Mouse (Mus musculus): ENCODE results near the gene Zpbp2. TPM values are rescaled to one million over a fixed set of nuclear protein-coding genes. Genes with fewer than 3 reads are reported as not detected.

Gene Zpbp2
- polyA plus RNA-seq, 1 experiment from 2014 or later = not detected

DNA sequence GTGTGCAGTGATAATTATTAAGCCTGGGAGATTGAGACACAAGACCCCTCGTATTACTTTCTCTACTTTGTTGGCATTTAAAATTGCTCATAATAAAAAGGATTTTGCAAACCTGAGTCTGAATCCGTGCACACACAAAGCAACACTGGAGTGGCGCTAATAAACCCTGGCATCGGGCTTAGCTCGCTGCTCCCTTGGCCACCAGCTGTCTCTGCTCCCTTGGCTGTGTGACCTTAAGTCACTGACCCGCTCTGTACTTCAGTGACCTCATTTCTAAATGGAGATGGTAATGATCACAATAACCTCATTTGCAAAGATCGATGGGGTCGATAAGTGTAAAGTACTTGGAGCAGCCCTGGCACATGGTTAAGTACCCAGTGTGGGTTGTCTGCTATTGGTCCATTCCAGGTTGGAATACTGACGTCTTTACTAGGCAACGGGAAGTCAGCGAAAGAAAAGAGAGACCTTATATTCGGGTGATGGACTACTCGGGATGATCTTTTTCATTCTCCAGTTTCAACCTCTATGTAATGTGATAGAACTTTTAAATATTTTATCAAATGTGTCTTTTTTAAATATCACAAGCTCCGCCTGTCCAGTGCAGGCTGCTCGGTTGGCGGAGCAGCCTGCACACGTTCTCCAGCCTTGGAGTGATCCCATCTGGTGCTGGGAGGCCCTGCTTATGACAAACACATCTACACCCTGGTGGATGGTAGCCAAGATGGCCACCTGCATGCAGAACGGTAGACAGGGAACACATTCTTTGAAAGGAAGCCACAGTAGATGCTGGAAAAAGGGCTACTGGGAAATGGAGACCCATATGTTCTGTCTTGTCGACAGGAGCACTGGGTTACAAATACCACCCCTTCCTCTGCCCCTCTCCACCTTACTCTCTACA, 39.9 kb downstream of the Zpbp2 start:
- Histone ChIP-seq H3K9me3 (ENCODE audit: control insufficient read depth, low read depth, low read length) (no peaks in the 10 kb centered on the region), H3K4me2 (replicated peaks; ENCODE audit: low read depth, low read length) (no peak overlapping the region), H3K4me1 (ENCODE audit: control insufficient read depth, insufficient read depth, low read length) (peaks cover 32% of the 10 kb centered on the region), H3K4me3 (ENCODE audit: low read depth, low read length) (no peak overlapping the region), H3K9ac (replicated peaks; ENCODE audit: low read depth, low read length) (no peak overlapping the region), H3K36me3 (ENCODE audit: control insufficient read depth, insufficient read depth, low read length) (no peaks in the 10 kb centered on the region), H3K27ac (ENCODE audit: low read length) (no peak overlapping the region), H3K27me3 (ENCODE audit: control insufficient read depth, insufficient read depth, low read length) (no peaks in the 10 kb centered on the region)
- 52% methylated on average over 19 of the region's 19 CpGs for WGBS
- no peak for ATAC-seq (ENCODE audit: insufficient number of reproducible peaks, insufficient read depth, low FRiP score, low read depth)

DNA sequence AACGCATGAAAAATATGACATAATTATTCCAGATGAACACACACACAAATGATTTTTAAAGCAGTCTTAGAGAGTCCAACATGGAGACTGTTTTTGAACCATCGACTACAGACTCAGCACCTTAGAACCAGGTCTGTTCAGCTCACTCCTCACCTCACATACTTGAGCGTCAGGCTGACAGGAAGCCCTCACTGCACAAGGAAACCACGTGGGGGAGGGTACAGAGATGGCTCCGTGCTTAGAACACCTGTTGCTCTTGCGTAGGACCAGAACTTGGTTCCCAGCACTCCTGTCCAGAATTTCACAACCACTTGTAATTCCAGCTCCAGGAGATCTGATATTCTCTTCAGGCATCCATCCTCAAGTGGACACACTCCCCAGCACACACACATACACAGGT, 44.1 kb downstream of the Zpbp2 start:
- H3K27me3 ChIP-seq (ENCODE audit: control insufficient read depth, insufficient read depth, low read length) = no peaks in the 10 kb centered on the region
- H3K27ac ChIP-seq (ENCODE audit: low read length) = no peak overlapping the region
- no peak overlapping the region for H3K4me2 ChIP-seq (replicated peaks; ENCODE audit: low read depth, low read length)
- ATAC-seq (ENCODE audit: insufficient number of reproducible peaks, insufficient read depth, low FRiP score, low read depth) = no peak
- peaks cover 11% of the 10 kb centered on the region; the same call in 1 of the 2 replicates for H3K4me1 ChIP-seq (ENCODE audit: control insufficient read depth, insufficient read depth, low read length)
- H3K36me3 ChIP-seq (ENCODE audit: control insufficient read depth, insufficient read depth, low read length) = no peaks in the 10 kb centered on the region
- no peak overlapping the region for H3K4me3 ChIP-seq (ENCODE audit: low read depth, low read length)
- no peak overlapping the region for H3K9ac ChIP-seq (replicated peaks; ENCODE audit: low read depth, low read length)
- 73% methylated on average over 6 of the region's 6 CpGs for WGBS
- no peaks in the 10 kb centered on the region for H3K9me3 ChIP-seq (ENCODE audit: control insufficient read depth, low read depth, low read length)

DNA sequence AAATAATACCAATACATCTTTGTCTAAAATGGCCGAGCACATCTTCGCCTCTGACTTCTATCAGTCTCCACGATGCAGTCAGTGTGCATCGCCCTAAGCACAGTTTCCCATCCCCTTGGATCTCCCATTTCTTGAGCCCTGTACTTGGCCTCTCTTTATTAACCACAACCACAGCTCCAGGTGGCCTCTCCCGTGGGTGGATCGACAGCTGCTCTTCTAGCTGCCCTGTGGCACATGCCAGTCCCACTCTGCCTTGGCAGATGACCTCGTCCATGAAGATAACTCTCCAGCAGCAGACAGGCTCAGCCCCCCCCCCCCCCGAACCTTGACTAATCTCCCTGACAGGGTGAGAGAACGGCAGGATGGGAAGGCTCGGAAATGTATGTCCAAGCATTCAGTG, 44.6 kb downstream of the Zpbp2 start:
- Histone ChIP-seq H3K36me3 (ENCODE audit: control insufficient read depth, insufficient read depth, low read length) (no peaks in the 10 kb centered on the region), H3K9ac (replicated peaks; ENCODE audit: low read depth, low read length) (no peak overlapping the region), H3K4me1 (ENCODE audit: control insufficient read depth, insufficient read depth, low read length) (peaks cover 11% of the 10 kb centered on the region; the same call in 1 of the 2 replicates), H3K9me3 (ENCODE audit: control insufficient read depth, low read depth, low read length) (no peaks in the 10 kb centered on the region), H3K4me2 (replicated peaks; ENCODE audit: low read depth, low read length) (no peak overlapping the region), H3K4me3 (ENCODE audit: low read depth, low read length) (no peak overlapping the region), H3K27ac (ENCODE audit: low read length) (no peak overlapping the region), H3K27me3 (ENCODE audit: control insufficient read depth, insufficient read depth, low read length) (no peaks in the 10 kb centered on the region)
- 75% methylated on average over 10 of the region's 10 CpGs for WGBS
- ATAC-seq (ENCODE audit: insufficient number of reproducible peaks, insufficient read depth, low FRiP score, low read depth) = no peak

GRCm38 (mm10) chr11:98595955-98596354, 45.1 kb downstream of the Zpbp2 start:
- ATAC-seq (ENCODE audit: insufficient number of reproducible peaks, insufficient read depth, low FRiP score, low read depth) = no peak
- 59% methylated on average over 3 of the region's 3 CpGs for WGBS
- H3K9me3 ChIP-seq (ENCODE audit: control insufficient read depth, low read depth, low read length) = no peaks in the 10 kb centered on the region
- H3K4me2 ChIP-seq (replicated peaks; ENCODE audit: low read depth, low read length) = no peak overlapping the region
- H3K9ac ChIP-seq (replicated peaks; ENCODE audit: low read depth, low read length) = no peak overlapping the region
- H3K4me3 ChIP-seq (ENCODE audit: low read depth, low read length) = no peak overlapping the region
- H3K36me3 ChIP-seq (ENCODE audit: control insufficient read depth, insufficient read depth, low read length) = no peaks in the 10 kb centered on the region
- no peak overlapping the region for H3K27ac ChIP-seq (ENCODE audit: low read length)
- H3K4me1 ChIP-seq (ENCODE audit: control insufficient read depth, insufficient read depth, low read length) = peaks cover 9% of the 10 kb centered on the region; the same call in 1 of the 2 replicates
- no peaks in the 10 kb centered on the region for H3K27me3 ChIP-seq (ENCODE audit: control insufficient read depth, insufficient read depth, low read length)

GRCm38 (mm10) chr11:98597363-98597762, 46.5 kb downstream of the Zpbp2 start:
- Histone ChIP-seq H3K9ac (replicated peaks; ENCODE audit: low read depth, low read length) (no peak overlapping the region), H3K27ac (ENCODE audit: low read length) (no peak overlapping the region), H3K9me3 (ENCODE audit: control insufficient read depth, low read depth, low read length) (no peaks in the 10 kb centered on the region), H3K36me3 (ENCODE audit: control insufficient read depth, insufficient read depth, low read length) (no peaks in the 10 kb centered on the region), H3K4me1 (ENCODE audit: control insufficient read depth, insufficient read depth, low read length) (no peaks in the 10 kb centered on the region; the same call in 1 of the 2 replicates), H3K4me2 (replicated peaks; ENCODE audit: low read depth, low read length) (no peak overlapping the region), H3K4me3 (ENCODE audit: low read depth, low read length) (no peak overlapping the region), H3K27me3 (ENCODE audit: control insufficient read depth, insufficient read depth, low read length) (no peaks in the 10 kb centered on the region)
- no peak for ATAC-seq (ENCODE audit: insufficient number of reproducible peaks, insufficient read depth, low FRiP score, low read depth)
- 49% methylated on average over 6 of the region's 6 CpGs for WGBS

GRCm38 (mm10) chr11:98597991-98598390, 47.1 kb downstream of the Zpbp2 start, which contains the start of gene Lrrc3c:
Gene Lrrc3c, plus strand, starts transcription at chr11:98598291.
- Histone ChIP-seq H3K27me3 (ENCODE audit: control insufficient read depth, insufficient read depth, low read length) (no peaks in the 10 kb centered on the region), H3K4me2 (replicated peaks; ENCODE audit: low read depth, low read length) (no peak within 1 kb of the TSS), H3K9me3 (ENCODE audit: control insufficient read depth, low read depth, low read length) (no peaks in the 10 kb centered on the region), H3K4me3 (ENCODE audit: low read depth, low read length) (no peak within 1 kb of the TSS), H3K27ac (ENCODE audit: low read length) (no peak within 1 kb of the TSS), H3K4me1 (ENCODE audit: control insufficient read depth, insufficient read depth, low read length) (no peaks in the 10 kb centered on the region; the same call in 1 of the 2 replicates), H3K36me3 (ENCODE audit: control insufficient read depth, insufficient read depth, low read length) (no peaks in the 10 kb centered on the region), H3K9ac (replicated peaks; ENCODE audit: low read depth, low read length) (no peak within 1 kb of the TSS)
- ATAC-seq (ENCODE audit: insufficient number of reproducible peaks, insufficient read depth, low FRiP score, low read depth) = no peak
- WGBS = 76% methylated on average over 8 of the region's 8 CpGs

GRCm38 (mm10) chr11:98598851-98599290, 48.0 kb downstream of the Zpbp2 start:
- no peak for ATAC-seq (ENCODE audit: insufficient number of reproducible peaks, insufficient read depth, low FRiP score, low read depth)
- no peaks in the 10 kb centered on the region for H3K36me3 ChIP-seq (ENCODE audit: control insufficient read depth, insufficient read depth, low read length)
- H3K27ac ChIP-seq (ENCODE audit: low read length) = no peak overlapping the region
- no peak overlapping the region for H3K4me3 ChIP-seq (ENCODE audit: low read depth, low read length)
- no peaks in the 10 kb centered on the region for H3K9me3 ChIP-seq (ENCODE audit: control insufficient read depth, low read depth, low read length)
- H3K4me1 ChIP-seq (ENCODE audit: control insufficient read depth, insufficient read depth, low read length) = no peaks in the 10 kb centered on the region; the same call in 1 of the 2 replicates
- H3K4me2 ChIP-seq (replicated peaks; ENCODE audit: low read depth, low read length) = no peak overlapping the region
- H3K27me3 ChIP-seq (ENCODE audit: control insufficient read depth, insufficient read depth, low read length) = no peaks in the 10 kb centered on the region
- WGBS = 62% methylated on average over 18 of the region's 18 CpGs
- no peak overlapping the region for H3K9ac ChIP-seq (replicated peaks; ENCODE audit: low read depth, low read length)

GRCm38 (mm10) chr11:98599291-98599690, 48.4 kb downstream of the Zpbp2 start:
- no peaks in the 10 kb centered on the region; the same call in 1 of the 2 replicates for H3K4me1 ChIP-seq (ENCODE audit: control insufficient read depth, insufficient read depth, low read length)
- no peak for ATAC-seq (ENCODE audit: insufficient number of reproducible peaks, insufficient read depth, low FRiP score, low read depth)
- H3K9me3 ChIP-seq (ENCODE audit: control insufficient read depth, low read depth, low read length) = no peaks in the 10 kb centered on the region
- H3K27ac ChIP-seq (ENCODE audit: low read length) = no peak overlapping the region
- WGBS = 39% methylated on average over 18 of the region's 18 CpGs
- no peaks in the 10 kb centered on the region for H3K27me3 ChIP-seq (ENCODE audit: control insufficient read depth, insufficient read depth, low read length)
- no peak overlapping the region for H3K9ac ChIP-seq (replicated peaks; ENCODE audit: low read depth, low read length)
- no peaks in the 10 kb centered on the region for H3K36me3 ChIP-seq (ENCODE audit: control insufficient read depth, insufficient read depth, low read length)
- no peak overlapping the region for H3K4me2 ChIP-seq (replicated peaks; ENCODE audit: low read depth, low read length)
- H3K4me3 ChIP-seq (ENCODE audit: low read depth, low read length) = no peak overlapping the region

Data from stomach, embryonic 14.5 days (tissue).